Mouse (Mus musculus) central nervous system, embryonic 11.5 days (tissue): ENCODE measurements around the gene Nolc1. TPM values are rescaled to one million over a fixed set of nuclear protein-coding genes. Genes with fewer than 3 reads are reported as not detected.

ENCODE experiments used
- polyA plus RNA-seq: library from polyadenylated mRNA; depleted of rRNA; stranded (reverse); fragments of >200 nt; gene quantifications from 2 replicates; pipeline ENCODE4 v1.2.3, GENCODE M21; 2012; rRNA removed

Nolc1 gene
- 83.1 and 110 TPM in 2 replicates for polyA plus RNA-seq

GRCm38 (mm10) chr19:46075616-46076607 lies at the start of gene Nolc1:
Gene Nolc1 (plus strand): TSS chr19:46075863.

GRCm38 (mm10) chr19:46044271-46044992 lies 31.2 kb upstream of the Nolc1 start, which contains the start of gene Pprc1:
Gene Pprc1 (plus strand): TSS chr19:46044886.

GRCm38 (mm10) chr19:46044993-46045695 lies 30.5 kb upstream of the Nolc1 start, which contains the start of gene Ldb1:
Gene Ldb1 (minus strand): TSS chr19:46045214.

GRCm38 (mm10) chr19:46131694-46132525 lies 56.2 kb downstream of the Nolc1 start, which contains the start of gene Elovl3:
Gene Elovl3 (plus strand): TSS chr19:46131897.

Other genes starting within 250 kb of the Nolc1 start
- 9.4 and 13.5 TPM in 2 replicates for gene Armh3, start 77.4 kb upstream of the Nolc1 start, polyA plus RNA-seq
- 2.1 and 2.3 TPM in 2 replicates for gene Hps6, start 72.4 kb upstream of the Nolc1 start, polyA plus RNA-seq
- 44.8 and 45.9 TPM in 2 replicates for gene Pprc1, start 31.0 kb upstream of the Nolc1 start, polyA plus RNA-seq
- gene Ldb1, start 30.6 kb upstream of the Nolc1 start, polyA plus RNA-seq: 360 and 411 TPM in 2 replicates
- 0.02 TPM in 1 of 2 replicates, not detected in the other for gene Elovl3, start 56.0 kb downstream of the Nolc1 start, polyA plus RNA-seq
- 0.10 and 3.8 TPM in 2 replicates for gene Pitx3, start 72.5 kb downstream of the Nolc1 start, polyA plus RNA-seq
- gene Gbf1, start 76.6 kb downstream of the Nolc1 start, polyA plus RNA-seq: 46.2 and 54.9 TPM in 2 replicates
- gene Nfkb2, start 228.5 kb downstream of the Nolc1 start, polyA plus RNA-seq: 7.1 and 9.4 TPM in 2 replicates